Mouse (Mus musculus): ENCODE results near the gene Gm3839.
"Not testable (repeated sequence)": the region's sequence is repeated elsewhere in the genome, so short reads cannot be mapped to it uniquely, and the experiment has no call there.

Gm3839 gene

DNA sequence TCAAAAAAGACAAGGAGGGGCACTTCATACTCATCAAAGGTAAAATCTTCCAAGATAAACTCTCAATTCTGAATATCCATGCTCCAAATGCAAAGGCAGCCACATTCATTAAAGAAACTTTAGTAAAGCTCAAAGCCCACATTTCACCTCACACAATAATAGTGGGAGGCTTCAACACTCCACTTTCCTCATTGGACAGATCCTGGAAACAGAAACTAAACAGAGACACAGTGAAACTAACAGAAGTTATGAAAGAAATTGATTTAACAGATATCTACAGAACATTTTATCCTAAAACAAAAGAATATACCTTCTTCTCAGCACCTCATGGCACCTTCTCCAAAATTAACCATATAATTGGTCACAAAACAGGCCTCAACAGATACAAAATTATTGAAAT lies at the start of gene Gm3839:
TSS of gene Gm3839 (minus strand) at position 101 of the 400 bp plus-strand sequence.
- not testable (repeated sequence) for DNase-seq

DNA sequence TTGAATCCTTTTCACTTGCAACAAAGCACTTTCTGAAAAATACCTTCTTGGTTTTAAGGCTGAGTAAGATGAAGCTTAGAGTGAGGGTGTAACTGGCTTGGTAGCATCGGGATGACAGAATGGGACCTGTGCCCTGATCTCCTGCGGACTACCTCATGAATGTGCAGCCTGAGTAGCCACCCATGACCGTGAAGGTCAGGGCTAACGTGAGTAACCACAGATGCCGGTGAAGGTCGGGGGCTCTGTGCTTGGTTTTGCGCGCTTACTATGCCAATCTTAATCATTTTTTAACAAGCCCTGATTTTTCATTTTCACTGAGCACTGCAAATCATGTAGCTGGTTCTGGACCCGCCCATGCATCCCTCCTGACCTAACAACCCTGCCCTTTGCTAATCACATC lies 49.1 kb upstream of the Gm3839 start:
- DNase-seq: no peak

DNA sequence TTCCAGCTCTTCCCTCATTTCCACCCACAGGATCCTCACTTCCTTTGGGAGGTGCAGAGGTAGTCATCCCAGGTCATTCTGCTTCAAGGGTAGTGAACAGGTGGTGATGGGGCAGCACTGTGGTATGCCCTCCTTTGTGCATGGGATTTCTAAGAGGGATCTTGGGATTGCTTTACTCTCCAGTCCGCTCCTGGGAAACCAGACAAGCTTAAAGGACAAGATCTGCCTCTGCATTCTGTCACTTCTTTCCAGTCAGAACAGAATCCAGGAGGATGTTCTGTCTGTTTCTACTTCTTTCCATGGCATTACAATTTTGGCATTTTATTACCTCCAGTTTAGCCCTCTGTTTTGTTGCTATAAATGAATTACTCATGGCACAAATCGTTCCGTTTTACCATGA lies 21.3 kb upstream of the Gm3839 start:
- no peak for DNase-seq

DNA sequence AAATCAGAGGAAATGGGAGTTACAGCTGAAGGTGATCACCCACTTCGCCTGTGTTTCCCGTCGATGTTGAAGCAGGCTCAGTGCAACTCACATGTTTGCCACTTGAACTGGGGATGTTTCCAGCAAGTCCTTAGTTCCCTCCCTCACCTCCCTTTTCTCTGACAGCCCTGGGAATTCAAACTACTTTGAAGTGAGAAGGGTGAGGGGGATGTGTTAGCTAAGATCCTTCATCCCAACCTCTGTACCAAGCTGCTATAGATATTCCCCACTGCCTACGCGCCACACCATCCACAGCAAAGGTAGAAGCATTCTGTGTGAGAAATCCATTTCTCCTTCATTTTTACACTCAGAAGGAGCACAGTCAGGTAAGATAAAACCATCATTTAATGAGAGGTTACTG lies 18.7 kb upstream of the Gm3839 start:
- no peak for DNase-seq

DNA sequence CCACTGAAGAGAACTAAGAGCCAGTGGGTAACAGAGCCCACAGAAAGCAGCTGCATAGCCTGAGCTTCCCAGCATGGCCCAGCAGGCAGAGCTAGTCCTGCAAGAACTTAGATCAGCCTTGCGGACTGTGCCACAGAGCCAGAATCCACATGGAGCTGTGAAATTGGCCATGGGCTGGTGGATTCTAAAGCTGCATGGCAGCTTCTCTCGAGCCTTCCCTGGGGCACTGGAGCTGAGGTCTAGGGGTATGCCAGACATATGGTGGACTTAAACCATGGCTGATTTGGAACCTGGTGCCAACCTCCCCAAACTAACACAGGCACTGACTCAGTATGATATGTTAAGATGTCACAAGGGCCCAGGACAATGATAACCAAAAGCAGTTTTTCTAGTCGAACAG lies 10.4 kb downstream of the Gm3839 start:
- DNase-seq: no peak

DNA sequence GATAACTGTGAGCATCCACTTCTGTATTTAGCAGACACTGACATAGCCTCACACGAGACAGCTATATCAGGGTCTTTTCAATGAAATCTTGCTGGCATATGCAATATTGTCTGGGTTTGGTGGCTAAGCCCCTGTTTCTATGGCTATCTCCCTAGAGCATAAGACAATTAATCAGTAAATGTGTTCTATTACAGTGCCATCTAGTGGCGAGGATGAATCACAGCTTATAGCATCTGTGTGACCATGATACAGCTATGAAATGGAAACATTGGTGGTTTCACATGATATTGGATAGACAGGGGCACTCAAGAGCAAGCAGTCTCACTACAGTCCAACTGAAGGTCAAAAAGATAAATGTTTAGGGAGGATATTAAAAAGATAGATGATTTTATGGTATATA lies 26.5 kb downstream of the Gm3839 start:
- DNase-seq: peak; percentile 4

DNA sequence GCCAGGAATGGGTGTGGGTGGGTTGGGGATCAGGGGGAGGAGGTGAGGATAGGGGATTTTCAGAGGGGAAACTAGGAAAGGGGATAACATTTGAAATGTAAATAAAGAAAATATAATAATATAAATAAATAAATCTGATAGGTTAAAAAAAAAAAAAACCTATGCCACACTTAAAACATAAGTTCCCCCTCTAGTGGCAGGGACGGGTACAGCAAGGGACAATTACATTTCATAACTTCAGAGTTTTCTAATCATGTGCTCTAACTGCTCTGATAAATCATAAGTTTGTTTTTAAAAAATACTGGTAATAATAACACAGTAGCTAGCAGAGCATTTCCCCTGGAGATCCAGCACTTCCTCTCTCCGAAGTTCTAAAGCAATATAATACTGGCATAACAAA lies 49.4 kb downstream of the Gm3839 start:
- peak; percentile 53 for DNase-seq

DNA sequence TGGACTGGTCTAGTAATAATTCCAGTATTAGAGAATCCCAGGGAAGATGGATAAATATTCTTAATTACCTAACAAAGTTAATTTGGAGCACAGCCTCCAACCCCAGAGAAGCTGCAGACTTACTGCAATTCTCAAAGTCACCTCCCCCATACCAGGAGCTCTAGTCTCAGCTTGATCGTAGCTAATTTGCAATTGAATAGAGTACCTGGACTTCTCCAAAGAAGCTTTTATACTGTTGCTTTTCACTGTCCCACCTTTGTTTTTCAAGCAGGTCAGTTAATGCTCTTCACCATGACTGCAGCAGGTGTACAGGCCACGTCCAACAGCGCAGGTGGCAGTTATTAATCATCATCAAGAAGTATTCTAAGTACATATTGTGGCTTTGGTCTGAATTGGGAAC lies 68.6 kb downstream of the Gm3839 start:
- DNase-seq: not testable (repeated sequence)

DNA sequence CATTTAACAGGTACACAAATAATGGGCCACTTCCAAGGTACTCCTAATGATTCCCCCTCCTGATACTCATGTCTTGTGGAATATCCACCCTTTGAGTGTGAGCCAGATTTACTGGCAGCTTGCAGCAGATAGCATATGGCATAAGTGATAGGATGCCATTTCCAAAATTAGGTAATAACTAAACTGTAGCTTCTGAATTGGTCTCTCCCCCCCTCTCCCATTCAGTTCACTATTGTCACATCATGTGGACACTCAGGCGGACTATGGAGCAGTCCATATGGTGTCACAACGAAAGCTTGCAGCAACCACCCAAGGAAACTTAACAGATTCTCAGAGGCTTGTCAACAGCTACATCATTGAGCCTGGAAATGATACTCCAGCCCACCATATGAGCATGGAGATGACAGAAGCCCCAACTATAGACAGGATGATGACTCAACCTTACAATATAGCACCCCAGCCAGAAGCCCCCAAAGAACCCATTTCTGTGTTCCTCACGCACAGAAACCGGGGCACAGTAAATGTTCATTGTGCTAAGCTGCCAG lies 99.3 kb downstream of the Gm3839 start:
- no peak for DNase-seq

DNA sequence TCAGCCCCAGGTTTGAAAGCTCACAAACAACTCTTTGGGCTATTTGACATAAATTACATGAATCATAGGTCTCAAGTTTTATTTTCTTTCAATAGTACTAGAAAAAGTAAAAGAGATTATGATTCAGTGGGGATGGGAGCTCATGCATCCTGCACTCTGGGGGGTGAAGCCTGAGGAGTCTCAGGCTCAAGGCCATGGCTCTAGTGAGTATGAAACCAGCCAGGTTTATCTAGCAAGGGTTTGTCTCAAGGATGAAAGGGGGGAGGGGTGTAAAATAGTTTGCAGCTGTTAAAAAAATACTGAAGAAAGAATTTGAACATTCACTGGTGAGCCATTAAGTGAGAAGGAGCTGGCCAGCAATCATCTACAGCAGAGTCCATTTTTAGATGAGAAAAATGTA lies 108.5 kb downstream of the Gm3839 start:
- no peak for DNase-seq

DNA sequence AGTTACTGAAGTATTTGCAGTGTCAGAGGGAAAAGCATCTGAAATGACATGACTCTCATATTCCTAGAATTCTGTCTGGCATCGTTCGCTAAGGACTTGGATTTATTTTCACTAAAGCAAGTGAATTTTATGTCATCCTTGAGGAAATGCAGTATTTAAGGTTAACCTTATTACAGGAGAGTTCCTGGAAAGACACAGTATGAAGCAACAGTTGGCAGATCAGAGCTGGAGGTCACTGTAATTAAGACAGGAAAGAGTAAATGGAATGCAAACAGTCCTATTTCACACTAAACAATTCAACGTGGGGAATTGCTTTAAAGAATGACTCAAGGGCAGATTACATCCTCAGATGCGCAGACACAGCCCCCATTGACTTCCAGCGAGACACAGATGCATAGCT lies 112.0 kb downstream of the Gm3839 start:
- no peak for DNase-seq

DNA sequence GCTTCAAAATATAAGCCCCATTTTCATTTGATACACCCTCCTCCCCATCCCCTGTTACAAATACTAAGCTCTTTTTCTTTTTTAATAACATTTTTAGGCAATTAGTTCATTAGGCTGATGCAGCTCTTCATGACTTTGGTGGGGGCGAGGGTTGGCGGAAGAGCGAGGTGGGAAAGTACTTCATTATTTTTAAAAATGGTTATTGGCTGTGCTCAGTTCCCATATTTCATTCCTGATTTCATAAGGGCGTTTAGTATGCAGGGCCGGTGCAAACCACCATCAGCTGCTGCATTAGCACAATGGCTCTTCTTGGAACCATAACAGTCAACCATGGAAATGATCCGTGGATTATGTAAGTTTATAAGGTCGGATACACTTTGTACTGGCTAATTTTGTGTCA lies 124.4 kb downstream of the Gm3839 start:
- DNase-seq: no peak
